Mouse (Mus musculus) fat pad, adult 2 months (tissue): ENCODE measurements around the gene Slc5a7.
A peak's percentile ranks its signal among the peaks of the same experiment; 100 is the strongest.

Source experiments
- DNase-seq: peaks from one replicate; pipeline ENCODE4 v3.0.0-alpha.2; 2011; ENCODE audit warnings: low read depth, low spot score; ENCODE audit errors: extremely low read depth

Slc5a7 gene

DNA sequence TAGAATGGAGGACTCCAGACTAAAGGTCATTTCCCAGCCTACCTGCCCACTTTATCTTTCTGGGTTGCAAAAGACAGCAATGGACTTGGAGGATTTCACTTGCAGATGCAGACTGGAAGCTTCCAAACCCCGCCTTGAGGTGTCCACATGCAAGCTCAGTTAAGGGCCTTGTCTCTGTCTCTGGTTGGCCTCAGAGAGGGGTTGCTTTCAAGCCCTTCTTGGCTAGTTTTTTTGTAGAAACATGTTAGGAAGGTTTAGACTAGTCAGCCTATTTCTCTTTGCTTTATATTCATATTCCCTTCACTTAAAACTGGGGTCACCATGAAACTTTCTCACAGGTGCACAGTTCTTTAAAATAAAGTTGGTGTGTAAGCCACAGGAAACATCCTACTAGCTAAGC is at the start of gene Slc5a7:
TSS of gene Slc5a7 (minus strand) at position 101 of the 400 bp plus-strand sequence.
- no peak for DNase-seq

DNA sequence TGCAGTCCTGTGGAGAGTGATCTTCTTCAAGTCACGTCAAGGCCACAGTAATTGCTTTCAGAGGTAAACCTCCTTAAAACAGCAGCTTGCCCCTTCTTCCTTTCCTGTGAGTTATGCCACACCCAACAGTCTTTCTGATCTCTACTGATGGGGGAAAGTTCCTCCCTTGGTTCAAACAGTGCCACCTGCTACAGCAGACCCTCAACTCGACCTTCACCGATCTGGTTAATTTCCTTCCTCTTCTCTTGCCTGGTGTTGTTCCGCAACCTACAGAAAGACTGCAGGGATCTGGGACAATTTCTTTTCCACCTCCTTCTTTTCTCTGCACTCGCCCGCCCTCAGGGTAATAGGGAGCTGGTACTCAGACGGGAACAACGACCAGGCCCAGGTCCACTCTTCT is 48.8 kb upstream of the Slc5a7 start:
- no peak for DNase-seq

DNA sequence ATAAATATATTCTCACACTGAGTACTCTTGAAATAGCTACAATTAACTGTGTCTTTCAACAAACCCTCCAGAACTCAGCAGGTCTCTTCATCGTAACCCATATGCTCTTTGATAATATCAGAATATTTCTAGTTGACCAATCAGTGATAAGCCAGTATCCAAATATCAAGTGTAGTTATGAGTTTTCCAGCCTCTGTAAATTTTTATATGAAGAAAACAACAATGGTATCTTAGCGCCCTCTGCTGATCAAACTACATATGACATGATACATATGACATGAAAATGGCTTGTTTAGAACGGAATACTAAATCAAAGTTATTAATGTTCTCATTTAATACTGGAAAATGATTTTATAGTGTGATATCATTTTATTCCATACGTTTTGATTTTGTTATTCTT is 44.6 kb upstream of the Slc5a7 start:
- DNase-seq = no peak

DNA sequence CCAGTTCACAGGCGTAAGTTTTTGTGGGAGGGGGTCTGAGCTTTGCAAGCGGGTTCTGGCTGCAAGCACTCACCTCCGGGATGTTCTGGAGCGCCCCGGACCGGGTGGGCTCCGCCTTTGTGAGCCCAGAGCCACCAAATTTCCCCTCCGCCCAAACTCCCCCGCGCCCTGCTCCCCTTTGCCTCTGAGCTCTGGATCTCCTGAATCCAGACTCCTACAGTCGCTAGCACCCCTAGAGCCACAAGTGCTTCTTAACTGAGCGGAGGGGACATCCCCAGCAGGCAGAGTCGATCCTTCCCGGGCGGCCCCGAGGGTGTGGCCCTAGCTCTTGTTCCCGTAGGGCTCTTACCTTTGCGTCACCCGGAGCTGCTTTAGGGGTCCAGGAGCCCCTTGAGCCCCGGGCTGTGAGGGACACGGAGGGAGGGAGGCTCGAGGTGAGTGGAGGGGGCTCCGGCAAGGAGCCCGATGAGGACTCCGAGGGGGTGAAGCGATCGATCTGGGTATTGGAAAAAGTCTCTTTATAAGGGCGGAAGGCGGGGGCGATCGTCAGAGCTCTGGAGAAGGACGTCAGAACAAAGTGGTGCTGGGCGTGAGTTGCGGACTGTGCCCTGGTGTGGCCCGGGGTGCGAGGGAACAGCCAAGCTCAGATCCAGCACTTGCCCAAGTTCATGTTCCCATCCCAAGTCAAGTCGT is 456 bp downstream of the Slc5a7 start:
- no peak for DNase-seq

DNA sequence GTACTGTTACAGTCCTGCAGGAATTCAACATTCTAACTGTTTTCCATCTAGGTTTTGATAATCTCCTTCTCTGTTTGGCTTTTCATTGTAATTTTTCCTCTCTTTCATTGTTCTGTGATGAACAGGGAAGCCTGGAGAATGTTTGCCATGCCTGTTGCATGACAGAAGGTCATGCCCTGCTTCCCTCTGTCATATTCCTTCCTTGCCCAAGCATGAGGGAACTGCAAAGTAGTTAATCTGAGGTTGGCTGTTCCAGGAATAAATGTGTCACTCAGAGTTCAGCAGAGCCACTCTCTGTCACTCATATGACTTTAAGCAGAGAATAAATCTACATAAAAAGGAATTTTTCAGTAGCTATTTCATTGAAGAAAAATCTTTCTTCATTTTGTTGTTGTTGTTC is 48.1 kb downstream of the Slc5a7 start:
- DNase-seq = no peak

DNA sequence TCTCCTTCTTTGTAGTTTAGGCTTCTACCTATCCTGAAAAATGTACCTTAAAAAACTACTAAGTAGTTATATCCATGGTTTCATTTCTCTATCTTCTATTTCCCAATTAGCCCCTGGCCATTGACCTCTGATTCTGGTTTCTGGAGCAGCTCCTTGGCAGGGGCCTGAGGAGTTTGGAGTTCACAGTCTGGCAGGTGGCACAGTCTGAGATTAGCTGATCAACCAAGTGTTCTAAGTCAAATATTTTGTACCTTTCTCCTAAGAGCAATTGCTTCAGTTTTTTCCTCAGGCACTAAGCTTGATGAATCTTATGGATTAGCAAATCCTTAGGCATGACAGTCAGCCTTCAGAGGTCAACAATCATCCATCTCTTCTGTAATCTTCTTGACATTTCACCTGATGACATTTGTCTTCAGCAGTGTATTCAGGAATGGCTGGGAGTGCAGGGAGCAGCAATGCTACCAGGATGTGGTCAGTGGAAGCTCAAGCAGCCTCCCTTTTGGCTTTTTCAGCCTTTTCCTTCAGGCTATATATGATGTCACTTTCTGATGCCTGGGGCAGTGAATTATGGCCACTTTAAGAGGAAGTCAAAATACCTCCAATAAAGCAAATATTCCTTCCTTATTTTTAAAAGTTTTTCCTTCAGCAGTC is 55.1 kb downstream of the Slc5a7 start:
- peak; percentile 94 for DNase-seq

DNA sequence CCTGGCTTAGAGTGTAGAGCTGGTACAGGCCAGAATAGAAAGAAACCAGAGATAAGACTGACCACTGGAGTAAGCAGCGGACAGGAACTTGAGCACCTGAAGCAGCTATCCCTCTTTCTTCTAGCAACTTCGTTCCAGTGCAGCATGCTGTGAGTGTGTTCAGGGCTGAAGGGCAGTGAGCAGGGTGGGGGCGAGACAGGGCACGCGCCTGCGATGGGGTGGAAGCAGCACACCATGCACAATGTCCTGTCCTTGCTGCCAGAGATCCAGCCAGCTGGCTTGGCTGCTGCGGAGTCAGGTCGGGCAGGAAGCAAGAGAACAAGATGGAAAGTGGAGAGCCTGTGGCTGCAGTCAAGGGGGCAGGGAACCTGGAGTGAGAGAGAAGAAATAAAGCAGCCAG is 59.4 kb downstream of the Slc5a7 start:
- DNase-seq = no peak
